Mouse (Mus musculus): ENCODE results near the gene Natd1.
"Not testable (repeated sequence)": the region's sequence is repeated elsewhere in the genome, so short reads cannot be mapped to it uniquely, and the experiment has no call there.

The Natd1 gene

GRCm38 (mm10) chr11:60886986-60887385, 27.6 kb downstream of the Natd1 start:
- DNase-seq, result not testable (repeated sequence)

DNA sequence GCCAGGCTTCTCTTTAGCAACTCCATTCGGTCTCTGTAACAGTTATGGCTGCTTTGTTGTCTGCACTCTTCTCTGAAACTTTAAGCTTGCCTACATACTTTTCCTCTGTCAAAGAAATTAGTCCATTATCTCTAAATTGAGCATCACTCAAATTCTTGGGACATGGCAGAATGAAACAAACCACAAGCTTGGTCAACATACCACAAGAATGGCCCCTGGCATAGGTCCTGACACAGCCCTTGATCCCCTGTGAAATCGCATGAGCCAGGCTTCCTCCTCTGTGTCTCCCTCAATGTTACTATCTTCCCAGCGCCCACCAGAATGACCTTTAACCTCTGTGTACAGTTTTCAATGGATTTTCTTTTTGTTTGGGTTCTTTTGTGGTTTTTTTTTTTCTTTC, 32.2 kb downstream of the Natd1 start:
- no peak for DNase-seq

- no peak for DNase-seq
These were observed 34.0 kb downstream of the Natd1 start for GRCm38 (mm10) chr11:60880559-60880958.

- peak; percentile 70 for DNase-seq
These were observed 35.1 kb downstream of the Natd1 start for GRCm38 (mm10) chr11:60879423-60879822.

DNA sequence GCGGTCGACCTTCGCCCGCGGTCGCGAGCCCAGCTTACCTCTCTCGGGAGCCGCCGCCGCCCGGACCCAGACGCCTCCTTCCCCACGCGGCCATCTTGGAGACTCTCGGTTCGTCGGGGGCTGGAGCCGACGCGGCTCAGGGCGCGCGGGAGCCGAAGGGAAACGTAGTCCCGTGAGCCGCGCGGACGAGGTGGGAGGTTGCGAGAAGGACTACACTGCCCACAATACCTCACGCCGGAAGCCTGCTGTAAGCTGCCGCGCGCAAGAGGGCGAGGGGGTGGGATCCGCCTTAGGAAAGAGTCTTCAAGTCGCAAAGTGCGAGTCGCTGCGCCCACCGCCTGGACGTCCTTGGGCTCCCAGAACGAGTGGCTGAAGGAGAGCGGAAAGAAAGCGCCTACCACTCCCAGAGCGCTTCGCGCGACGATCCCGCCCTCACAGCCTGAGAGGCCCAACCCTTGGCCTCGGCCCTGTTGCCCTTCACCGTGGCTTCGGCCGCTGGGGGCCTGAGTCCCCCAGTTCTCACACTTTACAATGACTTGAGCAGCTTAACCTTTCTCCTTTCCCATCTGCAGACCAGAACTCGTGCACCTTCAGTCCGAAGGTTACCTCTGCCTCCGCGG, 35.8 kb downstream of the Natd1 start, which contains the start of gene Tmem11:
TSS of gene Tmem11 (minus strand) at position 598 of the 620 bp plus-strand sequence.
- peak; percentile 98 for DNase-seq

- peak; percentile 80 for DNase-seq
These were observed 36.4 kb downstream of the Natd1 start for GRCm38 (mm10) chr11:60878056-60878612.

- no peak for DNase-seq
These were observed 41.4 kb downstream of the Natd1 start for GRCm38 (mm10) chr11:60873101-60873500.

GRCm38 (mm10) chr11:60871409-60871808, 43.1 kb downstream of the Natd1 start:
- DNase-seq, result no peak

DNA sequence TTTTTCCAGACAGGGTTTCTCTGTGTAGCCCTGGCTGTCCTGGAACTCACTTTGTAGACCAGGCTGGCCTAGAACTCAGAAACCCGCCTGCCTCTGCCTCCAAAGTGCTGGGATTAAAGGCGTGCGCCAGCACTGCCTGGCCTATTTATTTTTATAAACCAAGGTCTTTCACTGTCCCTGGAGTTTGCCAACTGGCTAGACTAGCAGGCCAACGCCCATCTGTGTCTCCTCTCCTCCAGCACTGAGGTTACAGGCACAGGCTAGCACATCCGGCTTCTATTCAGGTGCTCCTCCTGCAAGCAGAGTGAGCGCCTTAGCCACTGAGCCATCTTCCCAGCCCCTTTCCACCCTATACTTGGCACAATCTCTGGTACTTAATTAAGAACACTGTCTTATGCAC, 45.1 kb downstream of the Natd1 start:
- DNase-seq, result not testable (repeated sequence)

DNA sequence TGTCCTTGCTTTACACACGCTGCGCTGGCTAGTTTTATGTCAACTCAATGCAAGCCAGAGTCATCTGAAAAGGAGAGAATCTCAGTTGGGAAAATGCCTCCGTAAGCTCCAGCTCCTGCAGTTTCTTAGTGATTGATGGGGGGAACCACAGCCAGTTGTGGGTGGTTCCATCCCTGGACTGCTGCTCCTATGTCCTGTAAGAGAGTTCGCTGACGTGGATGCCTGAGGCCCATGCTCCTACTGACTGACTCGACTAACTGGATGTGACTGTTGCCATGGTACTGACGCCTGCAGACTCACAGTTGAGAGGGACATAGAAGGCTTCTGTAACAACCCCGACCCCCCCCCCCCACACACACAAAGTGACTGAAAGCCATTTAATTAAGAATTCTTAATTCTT, 46.6 kb downstream of the Natd1 start:
- no peak for DNase-seq

- no peak for DNase-seq
These were observed 47.1 kb downstream of the Natd1 start for GRCm38 (mm10) chr11:60867456-60867855.

GRCm38 (mm10) chr11:60866021-60866420, 48.5 kb downstream of the Natd1 start:
- peak; percentile 80 for DNase-seq

- no peak for DNase-seq
These were observed 49.6 kb downstream of the Natd1 start for GRCm38 (mm10) chr11:60864916-60865315.

GRCm38 (mm10) chr11:60864166-60864565, 50.4 kb downstream of the Natd1 start:
- no peak for DNase-seq

DNA sequence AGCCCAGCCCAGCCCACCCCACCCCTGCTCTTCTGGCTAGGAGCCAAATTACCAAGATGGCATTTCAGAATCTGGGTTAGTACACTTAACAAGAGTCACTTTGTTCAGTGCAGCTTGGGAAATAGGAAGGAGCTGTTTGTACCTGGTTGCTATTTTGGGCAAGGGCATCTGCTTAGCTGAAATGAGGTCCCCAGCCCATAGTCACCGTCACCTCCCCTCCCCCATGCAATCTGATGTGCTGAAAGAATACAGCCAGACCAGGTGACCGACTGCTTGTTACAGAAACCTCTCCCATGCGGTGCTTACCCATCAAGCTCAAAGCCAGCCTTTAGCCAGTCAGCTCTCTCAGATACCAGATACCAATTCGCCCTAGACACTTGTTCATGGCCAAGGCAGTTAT, 51.4 kb downstream of the Natd1 start:
- no peak for DNase-seq

GRCm38 (mm10) chr11:60861993-60862392, 52.6 kb downstream of the Natd1 start:
- peak; percentile 43 for DNase-seq

- DNase-seq, result no peak
These were observed 58.0 kb downstream of the Natd1 start for GRCm38 (mm10) chr11:60856587-60856986.
